Mouse (Mus musculus): ENCODE measurements around the gene Kcnq5.

DNA sequence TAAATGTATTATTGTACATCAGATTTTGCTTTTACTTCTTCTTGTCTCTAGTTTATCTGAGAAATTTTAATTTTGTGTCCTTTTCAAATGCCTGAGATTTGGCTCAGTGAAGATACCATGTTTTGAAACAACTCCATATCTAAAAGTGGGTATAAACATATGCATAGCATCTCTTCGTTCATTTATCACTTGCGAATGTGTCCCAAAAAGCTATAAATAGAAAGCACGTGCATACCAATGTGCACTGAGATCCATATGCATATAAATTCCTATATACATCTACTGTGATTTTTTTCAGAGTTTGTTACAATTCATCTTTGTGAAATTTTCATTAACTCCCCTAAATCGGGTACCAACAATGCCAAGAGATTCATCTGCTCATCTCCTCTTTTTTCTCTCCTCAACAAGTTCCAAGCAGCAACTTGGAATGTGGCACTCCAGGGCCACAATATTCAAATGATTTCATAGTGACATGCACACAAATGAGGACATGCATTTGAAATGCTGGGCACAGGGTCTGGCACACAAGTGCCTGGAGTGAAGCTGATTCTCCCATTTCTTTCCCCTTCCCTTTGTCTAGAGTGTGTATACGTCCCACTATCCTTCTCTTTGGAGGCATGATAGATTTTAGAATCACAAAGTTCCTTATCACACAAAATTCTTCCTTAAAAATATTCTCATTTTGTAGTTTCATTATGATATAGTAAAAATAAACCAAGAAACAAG is 157.8 kb downstream of the Kcnq5 start:
- TF ChIP-seq HCFC1 (IDR thresholded peaks at IDR 0.05; ENCODE audit: low read depth, low read length) (no peak), CTCF (conservative IDR thresholded peaks at IDR 0.05 in 1 of 2, IDR thresholded peaks at IDR 0.05 in 1 of 2; ENCODE audit: low read depth in 2 of 2, low read length in 2 of 2) (no peak)
